Mouse (Mus musculus) heart, embryonic 12.5 days (tissue): ENCODE measurements around the gene Plcl2. TPM values are rescaled to one million over a fixed set of nuclear protein-coding genes. Genes with fewer than 3 reads are reported as not detected.
"Not testable (repeated sequence)": the region's sequence is repeated elsewhere in the genome, so short reads cannot be mapped to it uniquely, and the experiment has no call there.

Experiments
- ATAC-seq: fragments of 200-750 bp; cut with Nextera tagmentation; 2 replicates; pipeline ENCODE4 v1.8.0; 2017; ENCODE audit warnings: moderate TSS enrichment, moderate library complexity; ENCODE audit not compliant: insufficient number of reproducible peaks, low FRiP score
- H3K27ac ChIP-seq: fragments of 300-500 bp; sonication (generic); 2 replicates; pipeline ENCODE4 v1.5.1; 2016; ENCODE audit warnings: mild to moderate bottlenecking, moderate library complexity; ENCODE audit not compliant: poor library complexity, severe bottlenecking
- H3K27me3 ChIP-seq: fragments of 300-500 bp; sonication (generic); replicated peaks from 2 replicates; pipeline ENCODE4 v1.6.1; 2016; ENCODE audit warnings: mild to moderate bottlenecking, moderate library complexity
- H3K36me3 ChIP-seq: fragments of 300-500 bp; sonication (generic); 2 replicates; pipeline ENCODE4 v1.6.1; 2016; ENCODE audit warnings: mild to moderate bottlenecking, moderate library complexity
- H3K4me1 ChIP-seq: fragments of 300-500 bp; sonication (generic); replicated peaks from 2 replicates; pipeline ENCODE4 v1.6.1; 2016; ENCODE audit warnings: mild to moderate bottlenecking
- H3K4me2 ChIP-seq: fragments of 300-500 bp; sonication (generic); 2 replicates; pipeline ENCODE4 v1.6.1; 2016; ENCODE audit warnings: mild to moderate bottlenecking, moderate library complexity
- H3K4me3 ChIP-seq: fragments of 300-500 bp; sonication (generic); 2 replicates; pipeline ENCODE4 v1.5.1; 2016; ENCODE audit warnings: mild to moderate bottlenecking
- H3K9ac ChIP-seq: fragments of 300-500 bp; sonication (generic); 2 replicates; pipeline ENCODE4 v1.6.1; 2016; ENCODE audit warnings: mild to moderate bottlenecking, moderate library complexity
- H3K9me3 ChIP-seq: fragments of 300-500 bp; sonication (generic); replicated peaks from 2 replicates; pipeline ENCODE4 v1.6.1; 2016; ENCODE audit warnings: mild to moderate bottlenecking, moderate library complexity
- WGBS: fragments of 180-500 bp; shearing (Covaris S2); methylation state at CpG from one replicate; pipeline ENCODE4 v1.1.7; 2016; 5-methylcytosine and 5-hydroxymethylcytosine counted together
- polyA plus RNA-seq: library from polyadenylated mRNA; unstranded; fragments of >200 nt; fragmentation: Nextera tagmentation; extraction: Ambion mirVana; gene quantifications from 2 replicates; pipeline ENCODE4 v1.2.1, GENCODE M21; 2016

Plcl2 gene
- polyA plus RNA-seq, 1 experiment from 2014 or later: 4.6 TPM

GRCm38 (mm10) chr17:50513376-50513775, 4.2 kb downstream of the Plcl2 start:
- Histone ChIP-seq H3K9ac (no peak overlapping the region), H3K27ac (no peak overlapping the region), H3K4me1 (peaks cover 13% of the 10 kb centered on the region), H3K27me3 (no peaks in the 10 kb centered on the region), H3K4me3 (no peak overlapping the region), H3K36me3 (no peaks in the 10 kb centered on the region), H3K9me3 (no peaks in the 10 kb centered on the region), H3K4me2 (no peak overlapping the region)
- ATAC-seq: no peak
- 87% methylated on average over 7 of the region's 7 CpGs for WGBS

DNA sequence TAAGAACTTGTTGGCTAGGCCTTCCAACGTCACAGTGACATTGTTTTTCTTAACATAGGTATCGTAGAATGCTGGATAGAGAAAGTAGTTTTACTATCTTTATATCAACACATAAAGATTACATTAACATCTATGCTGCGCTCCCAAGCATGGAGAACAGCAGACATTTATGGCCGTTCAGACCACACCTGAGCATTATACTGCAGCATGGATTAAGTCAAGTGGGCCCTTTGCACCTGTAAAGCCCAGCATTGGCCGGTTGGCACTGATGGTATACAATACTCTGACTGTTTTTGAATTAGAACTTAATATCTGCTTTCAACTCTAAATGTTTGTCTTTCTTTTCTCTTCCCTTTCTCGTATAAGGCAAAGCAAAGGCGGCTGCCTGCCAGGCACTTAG, 4.8 kb downstream of the Plcl2 start:
- H3K27ac ChIP-seq: no peak overlapping the region
- H3K9ac ChIP-seq: no peak overlapping the region
- no peaks in the 10 kb centered on the region for H3K27me3 ChIP-seq
- peaks cover 10% of the 10 kb centered on the region for H3K4me1 ChIP-seq
- 80% methylated on average over 7 of the region's 7 CpGs for WGBS
- H3K4me2 ChIP-seq: no peak overlapping the region
- no peaks in the 10 kb centered on the region for H3K9me3 ChIP-seq
- ATAC-seq: no peak
- H3K36me3 ChIP-seq: no peaks in the 10 kb centered on the region
- no peak overlapping the region for H3K4me3 ChIP-seq

GRCm38 (mm10) chr17:50515926-50516325, 6.7 kb downstream of the Plcl2 start:
- 81% methylated on average over 4 of the region's 4 CpGs for WGBS
- H3K36me3 ChIP-seq: no peaks in the 10 kb centered on the region
- no peak overlapping the region for H3K27ac ChIP-seq
- H3K4me2 ChIP-seq: no peak overlapping the region
- H3K4me3 ChIP-seq: no peak overlapping the region
- H3K4me1 ChIP-seq: peaks cover 7% of the 10 kb centered on the region
- ATAC-seq: no peak
- no peaks in the 10 kb centered on the region for H3K27me3 ChIP-seq
- no peaks in the 10 kb centered on the region for H3K9me3 ChIP-seq
- H3K9ac ChIP-seq: no peak overlapping the region

GRCm38 (mm10) chr17:50517781-50518415, 8.7 kb downstream of the Plcl2 start:
- 59% methylated on average over 6 of the region's 6 CpGs for WGBS
- Histone ChIP-seq H3K27ac (no peak overlapping the region), H3K4me1 (peaks cover 6% of the 10 kb centered on the region; the same call in 1 of the 2 replicates), H3K9ac (no peak overlapping the region), H3K36me3 (no peaks in the 10 kb centered on the region), H3K27me3 (no peaks in the 10 kb centered on the region), H3K9me3 (no peaks in the 10 kb centered on the region), H3K4me3 (no peak overlapping the region), H3K4me2 (no peak overlapping the region)
- no peak for ATAC-seq

DNA sequence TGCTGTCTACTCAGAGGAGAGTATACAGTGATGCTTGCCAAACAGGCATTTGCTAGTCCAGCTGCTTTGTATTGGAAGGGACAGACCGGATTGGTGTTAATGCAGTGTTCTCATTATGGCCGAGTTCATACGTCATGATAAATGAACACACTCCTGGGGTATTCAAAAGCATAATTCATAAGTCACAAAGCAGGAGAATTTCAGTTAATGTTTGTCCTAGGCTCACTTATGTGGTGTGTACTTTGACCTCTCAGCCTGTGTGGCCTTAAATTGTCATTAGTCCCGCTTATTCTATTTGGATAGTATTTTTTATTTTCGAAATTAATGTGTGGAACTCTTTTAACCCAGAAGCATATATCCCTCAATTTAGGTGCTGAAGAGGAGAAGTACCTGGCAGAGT, 10.4 kb downstream of the Plcl2 start:
- WGBS: 90% methylated on average over 5 of the region's 5 CpGs
- no peaks in the 10 kb centered on the region for H3K9me3 ChIP-seq
- H3K4me1 ChIP-seq: peaks cover 6% of the 10 kb centered on the region; the same call in 1 of the 2 replicates
- no peak overlapping the region for H3K9ac ChIP-seq
- H3K27me3 ChIP-seq: no peaks in the 10 kb centered on the region
- no peak overlapping the region for H3K4me2 ChIP-seq
- no peaks in the 10 kb centered on the region for H3K36me3 ChIP-seq
- ATAC-seq: no peak
- H3K4me3 ChIP-seq: no peak overlapping the region
- H3K27ac ChIP-seq: no peak overlapping the region

DNA sequence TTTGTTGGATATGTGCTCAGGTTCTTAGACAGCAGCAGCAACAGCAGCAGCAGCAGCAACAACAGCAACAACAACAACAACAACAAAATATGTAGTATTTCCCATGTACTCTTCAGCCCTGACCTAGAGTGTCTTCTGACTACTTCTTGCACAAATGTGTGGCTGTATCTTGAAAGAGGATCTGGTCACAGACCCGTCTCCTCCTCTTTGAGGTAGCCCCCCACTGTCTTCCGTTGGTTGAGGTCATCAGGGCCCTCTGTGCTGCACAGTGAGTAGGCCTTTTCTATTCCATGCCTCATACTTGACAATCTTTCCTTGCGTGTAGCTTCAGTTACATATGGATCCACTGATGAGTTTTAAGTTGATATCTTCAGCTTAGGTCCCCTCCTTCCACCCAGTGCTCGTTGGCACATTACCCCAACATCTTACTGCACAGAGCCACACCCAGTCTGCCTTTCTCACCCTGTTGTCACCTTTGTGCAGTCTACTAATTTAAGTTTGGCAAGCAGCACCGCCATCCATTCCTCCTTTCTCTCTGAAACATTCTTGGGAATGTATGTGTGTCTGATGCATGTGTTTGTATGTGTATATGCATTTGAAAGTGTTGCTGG, 13.4 kb downstream of the Plcl2 start:
- H3K9me3 ChIP-seq: no peaks in the 10 kb centered on the region
- no peak overlapping the region for H3K9ac ChIP-seq
- H3K4me2 ChIP-seq: no peak overlapping the region
- no peak for ATAC-seq
- peaks cover 3% of the 10 kb centered on the region; the same call in 1 of the 2 replicates for H3K4me1 ChIP-seq
- H3K27me3 ChIP-seq: no peaks in the 10 kb centered on the region
- H3K4me3 ChIP-seq: no peak overlapping the region
- WGBS: 78% methylated on average over 5 of the region's 5 CpGs
- H3K36me3 ChIP-seq: no peaks in the 10 kb centered on the region
- no peak overlapping the region for H3K27ac ChIP-seq

DNA sequence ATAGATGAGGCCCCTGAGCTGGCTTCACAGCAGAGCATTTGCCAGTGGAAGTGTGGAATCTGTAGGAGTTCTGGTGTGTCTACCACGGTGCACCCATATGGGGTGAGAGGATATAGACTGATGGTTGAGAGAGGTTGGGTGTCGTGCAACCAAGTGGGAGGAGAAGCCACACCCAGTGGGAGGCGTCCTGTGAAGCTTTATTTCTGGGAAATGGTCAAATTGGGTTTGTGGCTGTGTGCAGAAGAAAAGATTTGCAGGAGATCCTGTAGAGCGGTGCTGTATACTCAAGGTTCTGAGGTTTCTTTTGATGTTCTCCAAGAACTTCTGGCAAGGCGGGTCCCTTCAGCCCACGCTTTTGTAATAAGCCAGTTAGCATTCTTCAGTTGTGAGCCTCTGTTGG, 15.8 kb downstream of the Plcl2 start:
- no peak overlapping the region for H3K27ac ChIP-seq
- H3K4me2 ChIP-seq: no peak overlapping the region
- H3K36me3 ChIP-seq: peaks cover 6% of the 10 kb centered on the region; the same call in 1 of the 2 replicates
- H3K27me3 ChIP-seq: no peaks in the 10 kb centered on the region
- ATAC-seq: no peak
- 82% methylated on average over 6 of the region's 6 CpGs for WGBS
- H3K4me1 ChIP-seq: no peaks in the 10 kb centered on the region; the same call in 1 of the 2 replicates
- H3K9ac ChIP-seq: no peak overlapping the region
- no peaks in the 10 kb centered on the region for H3K9me3 ChIP-seq
- no peak overlapping the region for H3K4me3 ChIP-seq

- no peaks in the 10 kb centered on the region; the same call in 1 of the 2 replicates for H3K4me1 ChIP-seq
- no peak overlapping the region for H3K27ac ChIP-seq
- H3K9ac ChIP-seq: no peak overlapping the region
- peaks cover 6% of the 10 kb centered on the region; the same call in 1 of the 2 replicates for H3K36me3 ChIP-seq
- ATAC-seq: no peak
- H3K4me3 ChIP-seq: no peak overlapping the region
- no peaks in the 10 kb centered on the region for H3K27me3 ChIP-seq
- H3K4me2 ChIP-seq: no peak overlapping the region
- 65% methylated on average over 2 of the region's 2 CpGs for WGBS
- H3K9me3 ChIP-seq: no peaks in the 10 kb centered on the region
Measured at GRCm38 (mm10) chr17:50525821-50526220, 16.6 kb downstream of the Plcl2 start.

GRCm38 (mm10) chr17:50530089-50530488, 20.9 kb downstream of the Plcl2 start:
- Histone ChIP-seq H3K4me1 (no peaks in the 10 kb centered on the region; the same call in 1 of the 2 replicates), H3K4me3 (no peak overlapping the region), H3K4me2 (no peak overlapping the region), H3K9me3 (no peaks in the 10 kb centered on the region), H3K27me3 (no peaks in the 10 kb centered on the region), H3K36me3 (peaks cover 6% of the 10 kb centered on the region; the same call in 1 of the 2 replicates), H3K9ac (no peak overlapping the region), H3K27ac (no peak overlapping the region)
- ATAC-seq: no peak
- WGBS: 85% methylated on average over 8 of the region's 8 CpGs

GRCm38 (mm10) chr17:50534889-50535288, 25.7 kb downstream of the Plcl2 start:
- not testable (repeated sequence) for H3K4me2 ChIP-seq, H3K36me3 ChIP-seq, ATAC-seq, H3K9me3 ChIP-seq, H3K9ac ChIP-seq, H3K4me1 ChIP-seq, H3K4me3 ChIP-seq, H3K27ac ChIP-seq, H3K27me3 ChIP-seq
- 89% methylated on average over 2 of the region's 2 CpGs for WGBS

GRCm38 (mm10) chr17:50536409-50537194, 27.4 kb downstream of the Plcl2 start:
- Histone ChIP-seq H3K36me3 (no peaks in the 10 kb centered on the region), H3K27ac (no peak overlapping the region), H3K9me3 (0 out of 2 replicates have a peak, but pooled peaks cover 2% of the 10 kb centered on the region), H3K27me3 (no peaks in the 10 kb centered on the region), H3K4me3 (no peak overlapping the region), H3K4me1 (no peaks in the 10 kb centered on the region), H3K9ac (no peak overlapping the region), H3K4me2 (no peak overlapping the region)
- no peak for ATAC-seq
- WGBS: 84% methylated on average over 4 of the region's 4 CpGs
